Mouse (Mus musculus) B cell, adult 2 months (primary cell): ENCODE results near the gene Cry2.

Source experiments
- DNase-seq, 2 experiments: peaks; one replicate each; pipeline ENCODE4 v3.0.0; 2022

The Cry2 gene

GRCm38 (mm10) chr2:92386821-92387570 is 46.8 kb downstream of the Cry2 start:
- DNase-seq, result no peak

- no peak for DNase-seq
Measured at GRCm38 (mm10) chr2:92385113-92386051, 48.5 kb downstream of the Cry2 start.

- no peak for DNase-seq
Measured at GRCm38 (mm10) chr2:92384101-92384500, 49.7 kb downstream of the Cry2 start.

GRCm38 (mm10) chr2:92382759-92383158 is 51.1 kb downstream of the Cry2 start:
- no peak for DNase-seq

- no peak for DNase-seq
Measured at GRCm38 (mm10) chr2:92381901-92382588, 51.8 kb downstream of the Cry2 start, which contains the start of gene 1700029I15Rik. Gene 1700029I15Rik, plus strand, starts transcription at chr2:92382538.

- DNase-seq, result no peak
Measured at GRCm38 (mm10) chr2:92381161-92381560, 52.7 kb downstream of the Cry2 start.

- no peak for DNase-seq
Measured at GRCm38 (mm10) chr2:92380495-92381050, 53.3 kb downstream of the Cry2 start.

GRCm38 (mm10) chr2:92379783-92380494 is 53.9 kb downstream of the Cry2 start:
- no peak for DNase-seq

GRCm38 (mm10) chr2:92377320-92377719 is 56.5 kb downstream of the Cry2 start:
- DNase-seq, result no peak

- DNase-seq, result no peak
Measured at GRCm38 (mm10) chr2:92376300-92376699, 57.5 kb downstream of the Cry2 start.

- DNase-seq, result no peak
Measured at GRCm38 (mm10) chr2:92375788-92376187, 58.1 kb downstream of the Cry2 start.

GRCm38 (mm10) chr2:92375099-92375623 is 58.7 kb downstream of the Cry2 start:
- peak; percentile 92 to 94 for DNase-seq

- peak; percentile 47 to 54 for DNase-seq
Measured at GRCm38 (mm10) chr2:92374514-92374913, 59.3 kb downstream of the Cry2 start, which contains the start of the genes Pex16 and Large2. Gene Pex16, plus strand, starts transcription at chr2:92374676. Gene Large2, minus strand, starts transcription at chr2:92374869.

- no peak for DNase-seq
Measured at GRCm38 (mm10) chr2:92373437-92373813, 60.4 kb downstream of the Cry2 start.

- DNase-seq, result no peak
Measured at GRCm38 (mm10) chr2:92372767-92373436, 60.9 kb downstream of the Cry2 start.

- DNase-seq, result no peak
Measured at GRCm38 (mm10) chr2:92371971-92372690, 61.7 kb downstream of the Cry2 start.

- peak; percentile 39 to 40 for DNase-seq
Measured at GRCm38 (mm10) chr2:92370821-92371805, 62.7 kb downstream of the Cry2 start.

GRCm38 (mm10) chr2:92370375-92370774 is 63.5 kb downstream of the Cry2 start:
- DNase-seq, result no peak

GRCm38 (mm10) chr2:92367383-92368029 is 66.3 kb downstream of the Cry2 start:
- no peak for DNase-seq
